Mouse (Mus musculus): ENCODE measurements around the gene Doc2a. TPM values are rescaled to one million over a fixed set of nuclear protein-coding genes. Genes with fewer than 3 reads are reported as not detected.

Gene Doc2a
- not detected for total RNA-seq (2021)
- polyA plus RNA-seq (2012; rRNA removed): not detected in 2 replicates
- long read RNA-seq: 0 reads

GRCm38 (mm10) chr7:126847116-126847420, at the start of gene Doc2a:
Gene Doc2a (plus strand): TSS chr7:126847416.
- Histone ChIP-seq H3K9ac (ENCODE audit: low read depth, low read length) (peak within 1 kb of the TSS; percentile 34; the same call in 1 of the 2 replicates), H3K4me1 (ENCODE audit: control insufficient read depth, insufficient read depth, low read length) (no peaks in the 10 kb centered on the region), H3K27ac (no peak within 1 kb of the TSS), H3K79me2 (replicated peaks; ENCODE audit: control insufficient read depth, insufficient read depth, low read length) (no peaks in the 10 kb centered on the region), H3K4me3 (peak within 1 kb of the TSS; percentile 51), H3K36me3 (ENCODE audit: control insufficient read depth, insufficient read depth, low read length) (no peaks in the 10 kb centered on the region), H3K27me3 (ENCODE audit: control insufficient read depth, insufficient read depth, low read length) (peaks cover 14% of the 10 kb centered on the region)
- intact Hi-C loops (cut with DNase I): no loop called here
- no peak for DNase-seq
- TF ChIP-seq CTCF (IDR thresholded peaks at IDR 0.05) (no peak), POLR2A (IDR thresholded peaks at IDR 0.05; ENCODE audit: insufficient read depth, low read depth, low read length) (no peak), EP300 (IDR thresholded peaks at IDR 0.05; ENCODE audit: insufficient read depth, low read depth, low read length) (no peak)
- 48% methylated on average over 4 of the region's 4 CpGs for WGBS

DNA sequence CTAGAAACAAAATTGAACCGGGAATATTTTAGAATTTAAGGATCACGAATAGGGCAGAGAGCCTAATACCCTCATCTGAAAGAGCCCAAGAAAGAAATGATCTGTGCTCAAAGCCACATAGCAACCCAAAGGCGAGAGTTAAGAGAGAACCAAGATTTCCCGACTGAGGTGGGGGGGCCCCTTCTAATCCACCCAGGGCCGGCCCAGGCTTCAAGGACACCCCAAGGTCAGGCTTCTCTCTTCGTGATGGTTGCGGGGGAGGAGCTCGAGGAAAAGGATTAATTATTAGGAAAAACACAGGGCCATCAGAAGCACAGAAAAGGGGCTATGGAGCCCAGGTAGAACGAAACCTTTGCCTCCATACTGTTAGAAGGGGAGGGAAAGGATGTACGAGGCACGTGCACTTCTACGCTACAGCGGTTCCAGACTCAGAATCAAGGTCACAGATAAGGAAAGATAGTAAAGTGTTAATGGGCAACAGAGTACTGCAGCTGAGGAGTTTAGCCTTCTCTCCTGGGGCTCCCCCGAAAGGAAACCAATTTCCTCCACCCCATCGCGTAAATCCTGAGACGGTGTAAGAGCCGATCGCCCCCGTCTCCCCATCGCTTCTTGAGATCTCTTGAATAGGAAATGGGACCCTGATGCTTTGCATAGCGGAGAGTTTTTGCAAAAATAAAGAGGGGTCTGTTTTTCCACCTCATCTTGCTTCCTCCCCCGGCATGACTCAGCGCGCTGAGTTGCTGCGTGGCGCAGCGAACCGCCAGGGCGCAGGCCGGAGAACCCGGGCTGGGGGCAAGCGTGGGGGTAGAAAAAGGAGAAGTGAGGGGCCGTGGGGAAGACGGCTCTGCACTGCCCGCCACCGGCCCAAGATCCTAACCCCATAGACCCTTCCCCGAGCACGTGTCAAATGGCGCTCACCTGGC, 48.8 kb upstream of the Doc2a start:
- H3K36me3 ChIP-seq (ENCODE audit: control insufficient read depth, insufficient read depth, low read length): peaks cover 17% of the 10 kb centered on the region
- under 1% methylated on average over 40 of the region's 40 CpGs for WGBS
- intact Hi-C loops (cut with DNase I): loop anchor here (2.0 kb wide), 3 partner anchors 18 to 38 kb away; partner anchors contain the start of gene Tbx6
- peak overlapping the region; percentile 94 for H3K4me3 ChIP-seq
- peak overlapping the region; percentile 99 for H3K27ac ChIP-seq
- peak overlapping the region; percentile 84 for H3K9ac ChIP-seq (ENCODE audit: low read depth, low read length)
- H3K27me3 ChIP-seq (ENCODE audit: control insufficient read depth, insufficient read depth, low read length): no peaks in the 10 kb centered on the region
- peak in 1 of 2 experiments; percentile 50 for DNase-seq
- H3K4me1 ChIP-seq (ENCODE audit: control insufficient read depth, insufficient read depth, low read length): peaks cover 5% of the 10 kb centered on the region
- no peak for TF ChIP-seq EP300 (IDR thresholded peaks at IDR 0.05; ENCODE audit: insufficient read depth, low read depth, low read length)
- 0 out of 2 replicates have a peak, but pooled peaks have one; percentile 10 for TF ChIP-seq POLR2A (IDR thresholded peaks at IDR 0.05; ENCODE audit: insufficient read depth, low read depth, low read length)
- TF ChIP-seq CTCF (IDR thresholded peaks at IDR 0.05): no peak
- no peaks in the 10 kb centered on the region for H3K79me2 ChIP-seq (replicated peaks; ENCODE audit: control insufficient read depth, insufficient read depth, low read length)

DNA sequence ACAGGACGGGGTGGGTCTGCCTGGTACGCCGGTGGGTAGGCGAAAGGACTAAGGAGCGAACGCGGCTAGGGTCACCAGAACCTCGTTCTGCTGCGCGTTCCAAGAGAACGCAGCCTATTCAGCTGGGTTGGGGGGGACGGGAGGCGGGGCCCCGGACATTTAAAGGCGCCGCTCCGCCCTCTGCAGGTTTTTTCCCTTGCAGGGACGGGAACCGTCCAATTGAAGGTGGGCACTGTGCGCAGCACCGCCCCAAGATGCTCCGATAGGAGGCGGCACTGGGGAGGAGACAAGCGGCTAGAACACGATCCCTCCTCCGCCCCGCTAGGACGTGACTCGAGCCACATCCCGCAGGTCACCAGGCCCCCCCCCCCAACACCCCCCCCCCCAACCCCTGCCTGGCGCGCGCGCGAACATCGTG, 48.2 kb upstream of the Doc2a start:
- Histone ChIP-seq H3K27ac (peak overlapping the region; percentile 100), H3K9ac (ENCODE audit: low read depth, low read length) (peak overlapping the region; percentile 87), H3K4me1 (ENCODE audit: control insufficient read depth, insufficient read depth, low read length) (peaks cover 5% of the 10 kb centered on the region), H3K4me3 (peak overlapping the region; percentile 94), H3K79me2 (replicated peaks; ENCODE audit: control insufficient read depth, insufficient read depth, low read length) (no peaks in the 10 kb centered on the region), H3K36me3 (ENCODE audit: control insufficient read depth, insufficient read depth, low read length) (peaks cover 15% of the 10 kb centered on the region), H3K27me3 (ENCODE audit: control insufficient read depth, insufficient read depth, low read length) (no peaks in the 10 kb centered on the region)
- DNase-seq: peak; percentile 95 to 99
- TF ChIP-seq POLR2A (IDR thresholded peaks at IDR 0.05; ENCODE audit: insufficient read depth, low read depth, low read length) (peak; percentile 100), EP300 (IDR thresholded peaks at IDR 0.05; ENCODE audit: insufficient read depth, low read depth, low read length) (peak; percentile 61; the same call in 1 of the 2 replicates), CTCF (IDR thresholded peaks at IDR 0.05) (peak; percentile 64; the same call in 1 of the 2 replicates)
- under 1% methylated on average over 32 of the region's 36 CpGs for WGBS
- intact Hi-C loops (cut with DNase I): loop anchor here (2.0 kb wide), 3 partner anchors 18 to 38 kb away; partner anchors contain the start of gene Tbx6

DNA sequence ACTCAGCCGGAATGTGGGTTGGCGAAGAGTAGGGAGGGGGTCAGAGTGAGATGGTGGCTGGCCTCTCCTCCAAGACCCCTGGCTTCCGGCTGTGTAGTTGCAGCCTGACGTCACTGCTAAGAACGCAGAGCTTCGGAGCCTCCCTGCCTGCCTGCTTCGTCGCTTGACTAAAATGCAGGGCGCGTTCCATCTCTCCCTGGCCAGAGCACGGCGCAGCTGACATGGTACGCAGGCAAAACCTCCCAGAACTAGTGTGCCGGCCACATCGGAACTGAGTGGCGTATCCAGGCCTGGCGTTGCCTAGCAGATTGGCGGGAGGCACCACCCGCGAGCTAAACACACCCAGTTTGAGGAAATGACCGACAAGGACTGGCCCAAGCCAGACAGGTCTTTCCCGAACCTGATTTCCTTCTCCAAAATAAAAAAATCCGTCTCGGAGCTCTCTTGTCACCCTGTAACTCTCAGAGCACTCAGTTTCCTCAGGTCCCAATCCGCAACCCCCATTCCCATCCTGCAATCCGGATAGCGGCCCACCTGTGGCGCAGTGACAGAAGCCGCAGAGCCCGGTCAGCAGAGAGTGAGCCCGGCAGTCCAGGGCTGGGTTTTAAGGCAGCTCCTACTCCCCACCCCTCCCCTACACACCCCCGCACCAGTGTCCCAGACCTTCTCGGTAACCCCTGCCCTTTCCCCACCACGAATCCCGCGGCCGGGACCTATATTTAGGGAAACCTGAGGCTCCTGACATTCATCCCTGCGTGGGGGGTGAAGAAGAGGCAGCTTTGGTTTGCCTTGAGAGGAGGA, 47.5 kb upstream of the Doc2a start:
- under 1% methylated on average over 36 of the region's 38 CpGs for WGBS
- intact Hi-C loops (cut with DNase I): loop anchor here (2.0 kb wide), 3 partner anchors 19 to 39 kb away; partner anchors contain the start of gene Tbx6
- DNase-seq: peak in 1 of 2 experiments; percentile 88

GRCm38 (mm10) chr7:126800269-126801056, 46.8 kb upstream of the Doc2a start:
- intact Hi-C loops (cut with DNase I): no loop called here
- TF ChIP-seq CTCF (IDR thresholded peaks at IDR 0.05) (0 out of 2 replicates have a peak, but pooled peaks have one; percentile 4), EP300 (IDR thresholded peaks at IDR 0.05; ENCODE audit: insufficient read depth, low read depth, low read length) (no peak)
- H3K36me3 ChIP-seq (ENCODE audit: control insufficient read depth, insufficient read depth, low read length): peaks cover 7% of the 10 kb centered on the region
- no peak for DNase-seq
- H3K27me3 ChIP-seq (ENCODE audit: control insufficient read depth, insufficient read depth, low read length): no peaks in the 10 kb centered on the region
- peak overlapping the region; percentile 100 for H3K27ac ChIP-seq
- H3K4me3 ChIP-seq: peak overlapping the region; percentile 76
- 59% methylated on average over 5 of the region's 5 CpGs for WGBS
- H3K79me2 ChIP-seq (replicated peaks; ENCODE audit: control insufficient read depth, insufficient read depth, low read length): no peaks in the 10 kb centered on the region
- peaks cover 5% of the 10 kb centered on the region for H3K4me1 ChIP-seq (ENCODE audit: control insufficient read depth, insufficient read depth, low read length)
- H3K9ac ChIP-seq (ENCODE audit: low read depth, low read length): peak overlapping the region; percentile 87

More for the DNA sequence above, 47.5 kb upstream of the Doc2a start:
- Histone ChIP-seq H3K9ac (ENCODE audit: low read depth, low read length) (peak overlapping the region; percentile 87), H3K36me3 (ENCODE audit: control insufficient read depth, insufficient read depth, low read length) (peaks cover 9% of the 10 kb centered on the region), H3K4me1 (ENCODE audit: control insufficient read depth, insufficient read depth, low read length) (peaks cover 5% of the 10 kb centered on the region), H3K27ac (peak overlapping the region; percentile 100), H3K79me2 (replicated peaks; ENCODE audit: control insufficient read depth, insufficient read depth, low read length) (no peaks in the 10 kb centered on the region), H3K27me3 (ENCODE audit: control insufficient read depth, insufficient read depth, low read length) (no peaks in the 10 kb centered on the region), H3K4me3 (peak overlapping the region; percentile 76)
- peak; percentile 90 for TF ChIP-seq POLR2A (IDR thresholded peaks at IDR 0.05; ENCODE audit: insufficient read depth, low read depth, low read length)
- 0 out of 2 replicates have a peak, but pooled peaks have one; percentile 44 for TF ChIP-seq EP300 (IDR thresholded peaks at IDR 0.05; ENCODE audit: insufficient read depth, low read depth, low read length)
- peak; percentile 66 for TF ChIP-seq CTCF (IDR thresholded peaks at IDR 0.05)
